Mouse (Mus musculus) lung, postnatal 0 days (tissue): Measurements from ENCODE around the gene Lasp1. TPM values are rescaled to one million over a fixed set of nuclear protein-coding genes. Genes with fewer than 3 reads are reported as not detected.

Source experiments
- ATAC-seq: fragments of 200-750 bp; cut with Nextera tagmentation; 2 replicates; pipeline ENCODE4 v1.8.0; 2017; ENCODE audit warnings: moderate library complexity
- DNase-seq: peaks from one replicate; pipeline ENCODE4 v3.0.0-alpha.2; 2016; ENCODE audit warnings: low spot score
- H3K27ac ChIP-seq: fragments of 300-500 bp; sonication (generic); 2 replicates; pipeline ENCODE4 v1.5.1; 2014; ENCODE audit warnings: antibody characterized with exemption, mild to moderate bottlenecking, low read length, mixed read lengths
- H3K27me3 ChIP-seq: fragments of 300-500 bp; sonication (generic); replicated peaks from 2 replicates; pipeline ENCODE4 v1.6.1; 2014; ENCODE audit warnings: low read length, mixed read lengths; ENCODE audit not compliant: insufficient read depth
- H3K36me3 ChIP-seq: fragments of 300-500 bp; sonication (generic); 2 replicates; pipeline ENCODE4 v1.6.1; 2014; ENCODE audit warnings: low read length, mixed read lengths; ENCODE audit not compliant: insufficient read depth
- H3K4me1 ChIP-seq: fragments of 300-500 bp; sonication (generic); 2 replicates; pipeline ENCODE4 v1.6.1; 2014; ENCODE audit warnings: antibody characterized with exemption, low read depth, low read length, mixed read lengths; ENCODE audit not compliant: insufficient read depth
- H3K4me2 ChIP-seq: fragments of 300-500 bp; sonication (generic); replicated peaks from 2 replicates; pipeline ENCODE4 v1.6.1; 2014; ENCODE audit warnings: low read depth, mild to moderate bottlenecking, low read length, moderate library complexity, mixed read lengths
- H3K4me3 ChIP-seq: fragments of 300-500 bp; sonication (generic); 2 replicates; pipeline ENCODE4 v1.5.1; 2014; ENCODE audit warnings: low read depth, low read length
- H3K9ac ChIP-seq: fragments of 300-500 bp; sonication (generic); replicated peaks from 2 replicates; pipeline ENCODE4 v1.6.1; 2014; ENCODE audit warnings: low read depth, mild to moderate bottlenecking
- H3K9me3 ChIP-seq: fragments of 300-500 bp; sonication (generic); 2 replicates; pipeline ENCODE4 v1.6.1; 2016; ENCODE audit warnings: low read length, mixed read lengths
- CTCF ChIP-seq: IDR thresholded peaks from 2 replicates; pipeline ENCODE4 v1.5.1; 2016; ENCODE audit warnings: antibody characterized with exemption, mild to moderate bottlenecking
- EP300 ChIP-seq: IDR thresholded peaks from 2 replicates; pipeline ENCODE4 v1.6.1; 2016; ENCODE audit warnings: antibody characterized with exemption, mild to moderate bottlenecking, control low read depth
- WGBS: fragments of 180-500 bp; shearing (Covaris S2); extraction: QIAGEN DNeasy Blood & Tissue Kit; methylation state at CpG from one replicate; pipeline ENCODE4 v1.1.7; 2014; 5-methylcytosine and 5-hydroxymethylcytosine counted together
- polyA plus RNA-seq: library from polyadenylated mRNA; unstranded; fragments of >200 nt; fragmentation: Nextera tagmentation; extraction: Ambion mirVana; gene quantifications from 2 replicates; pipeline ENCODE4 v1.2.1, GENCODE M21; 2015

Gene Lasp1
- polyA plus RNA-seq, 1 experiment from 2014 or later, result 96.4 TPM

- Histone ChIP-seq H3K27me3 (no peaks in the 10 kb centered on the region), H3K4me3 (no peak overlapping the region), H3K36me3 (peaks cover 2% of the 10 kb centered on the region; the same call in 1 of the 2 replicates), H3K4me2 (no peak overlapping the region; the same call in 1 of the 2 replicates), H3K9me3 (no peaks in the 10 kb centered on the region), H3K9ac (no peak overlapping the region), H3K4me1 (peaks cover 45% of the 10 kb centered on the region), H3K27ac (peak overlapping the region; percentile 75)
- TF ChIP-seq CTCF, result no peak
- WGBS, result 22% methylated on average over 3 of the region's 6 CpGs
- ATAC-seq (no peak), DNase-seq (no peak)
These were observed 3.7 kb downstream of the Lasp1 start for GRCm38 (mm10) chr11:97802495-97802894.

GRCm38 (mm10) chr11:97803847-97804246 lies 5.0 kb downstream of the Lasp1 start:
- no peaks in the 10 kb centered on the region for H3K9me3 ChIP-seq
- H3K27ac ChIP-seq, result peak overlapping the region; percentile 80
- H3K27me3 ChIP-seq, result no peaks in the 10 kb centered on the region
- peaks cover 56% of the 10 kb centered on the region for H3K4me1 ChIP-seq
- 38% methylated on average over 5 of the region's 5 CpGs for WGBS
- no peak overlapping the region for H3K9ac ChIP-seq
- peaks cover 4% of the 10 kb centered on the region; the same call in 1 of the 2 replicates for H3K36me3 ChIP-seq
- ATAC-seq, result no peak
- no peak overlapping the region for H3K4me2 ChIP-seq
- no peak overlapping the region for H3K4me3 ChIP-seq
- peak; percentile 50 for DNase-seq
- no peak for TF ChIP-seq CTCF
- peak; percentile 47; the same call in 1 of the 2 replicates for TF ChIP-seq EP300

- no peak overlapping the region for H3K9ac ChIP-seq
- H3K27ac ChIP-seq, result peak overlapping the region; percentile 80
- peak; percentile 59 for DNase-seq
- H3K4me3 ChIP-seq, result no peak overlapping the region
- peak overlapping the region; percentile 33 for H3K4me2 ChIP-seq
- TF ChIP-seq EP300, result no peak
- TF ChIP-seq CTCF, result no peak
- H3K9me3 ChIP-seq, result no peaks in the 10 kb centered on the region
- no peak for ATAC-seq
- peaks cover 11% of the 10 kb centered on the region; the same call in 1 of the 2 replicates for H3K36me3 ChIP-seq
- H3K4me1 ChIP-seq, result peaks cover 66% of the 10 kb centered on the region
- 12% methylated on average over 9 of the region's 9 CpGs for WGBS
- H3K27me3 ChIP-seq, result no peaks in the 10 kb centered on the region
These were observed 6.3 kb downstream of the Lasp1 start for GRCm38 (mm10) chr11:97804841-97805661.

- H3K4me3 ChIP-seq, result no peak overlapping the region
- peak; percentile 14 for ATAC-seq
- H3K9ac ChIP-seq, result no peak overlapping the region; the same call in 1 of the 2 replicates
- H3K4me1 ChIP-seq, result peaks cover 65% of the 10 kb centered on the region
- H3K9me3 ChIP-seq, result no peaks in the 10 kb centered on the region
- peak overlapping the region; percentile 80 for H3K27ac ChIP-seq
- no peaks in the 10 kb centered on the region for H3K27me3 ChIP-seq
- WGBS, result 19% methylated on average over 15 of the region's 15 CpGs
- H3K4me2 ChIP-seq, result peak overlapping the region; percentile 11; the same call in 1 of the 2 replicates
- no peak for TF ChIP-seq CTCF
- TF ChIP-seq EP300, result no peak
- DNase-seq, result peak; percentile 49
- H3K36me3 ChIP-seq, result peaks cover 11% of the 10 kb centered on the region; the same call in 1 of the 2 replicates
These were observed 7.1 kb downstream of the Lasp1 start for GRCm38 (mm10) chr11:97805662-97806612.

- H3K4me3 ChIP-seq, result no peak overlapping the region
- no peaks in the 10 kb centered on the region for H3K9me3 ChIP-seq
- peaks cover 11% of the 10 kb centered on the region; the same call in 1 of the 2 replicates for H3K36me3 ChIP-seq
- no peak overlapping the region for H3K9ac ChIP-seq
- H3K27me3 ChIP-seq, result no peaks in the 10 kb centered on the region
- TF ChIP-seq EP300, result no peak
- TF ChIP-seq CTCF, result no peak
- WGBS, result 48% methylated on average over 7 of the region's 7 CpGs
- peaks cover 63% of the 10 kb centered on the region for H3K4me1 ChIP-seq
- DNase-seq, result no peak
- H3K4me2 ChIP-seq, result 0 out of 2 replicates have a peak overlapping the region, but pooled peaks have one; percentile 6
- no peak for ATAC-seq
- 0 out of 2 replicates have a peak overlapping the region, but pooled peaks have one; percentile 80 for H3K27ac ChIP-seq
These were observed 7.8 kb downstream of the Lasp1 start for GRCm38 (mm10) chr11:97806613-97806964.

- ATAC-seq (no peak), DNase-seq (no peak)
- TF ChIP-seq EP300 (no peak), CTCF (no peak)
- 11% methylated on average over 6 of the region's 6 CpGs for WGBS
- no peaks in the 10 kb centered on the region for H3K9me3 ChIP-seq
- peak overlapping the region; percentile 71 for H3K27ac ChIP-seq
- no peak overlapping the region for H3K9ac ChIP-seq
- peaks cover 11% of the 10 kb centered on the region; the same call in 1 of the 2 replicates for H3K36me3 ChIP-seq
- H3K27me3 ChIP-seq, result no peaks in the 10 kb centered on the region
- no peak overlapping the region for H3K4me2 ChIP-seq
- no peak overlapping the region for H3K4me3 ChIP-seq
- H3K4me1 ChIP-seq, result peaks cover 64% of the 10 kb centered on the region
These were observed 8.8 kb downstream of the Lasp1 start for GRCm38 (mm10) chr11:97807626-97808025.
